Mouse (Mus musculus) brain, embryonic 14.5 days (tissue): ENCODE data around the gene Ror2. TPM values are rescaled to one million over a fixed set of nuclear protein-coding genes. Genes with fewer than 3 reads are reported as not detected.
"Not testable (repeated sequence)": the region's sequence is repeated elsewhere in the genome, so short reads cannot be mapped to it uniquely, and the experiment has no call there.

Experiments
- DNase-seq: peaks from one replicate; pipeline ENCODE4 v3.0.0-alpha.2; 2011; ENCODE audit warnings: low read depth
- CTCF ChIP-seq: fragments of 200-500 bp; IDR thresholded peaks from 2 replicates; pipeline ENCODE4 v1.5.1; 2012; ENCODE audit warnings: inconsistent platforms, mild to moderate bottlenecking, moderate library complexity, borderline replicate concordance; ENCODE audit not compliant: insufficient read depth, insufficient read length; ENCODE audit errors: extremely low read depth
- POLR2A ChIP-seq: fragments of 200-500 bp; IDR thresholded peaks from 2 replicates; pipeline ENCODE4 v1.6.1; 2012; ENCODE audit warnings: mild to moderate bottlenecking, inconsistent platforms, borderline replicate concordance; ENCODE audit not compliant: poor library complexity, insufficient read depth, insufficient read length, severe bottlenecking; ENCODE audit errors: extremely low read depth
- polyA plus RNA-seq: library from polyadenylated mRNA; depleted of rRNA; stranded (reverse); fragments of >200 nt; gene quantifications from 2 replicates; pipeline ENCODE4 v1.2.3, GENCODE M21; 2012; rRNA removed

Ror2 gene
- polyA plus RNA-seq = 6.4 and 7.4 TPM in 2 replicates

GRCm38 (mm10) chr13:53285756-53286361 is at the start of gene Ror2:
Gene Ror2 (minus strand): TSS chr13:53286124.
- TF ChIP-seq POLR2A = no peak
- peak; percentile 42; the same call in 1 of the 2 replicates for TF ChIP-seq CTCF
- peak; percentile 78 for DNase-seq

- TF ChIP-seq CTCF = no peak
- TF ChIP-seq POLR2A = no peak
These were observed 47.8 kb upstream of the Ror2 start for GRCm38 (mm10) chr13:53333769-53334168.

GRCm38 (mm10) chr13:53330246-53330645 is 44.3 kb upstream of the Ror2 start:
- no peak for TF ChIP-seq CTCF
- no peak for TF ChIP-seq POLR2A
- DNase-seq = no peak

More at GRCm38 (mm10) chr13:53333769-53334168, 47.8 kb upstream of the Ror2 start:
- DNase-seq = no peak

- no peak for TF ChIP-seq POLR2A
- TF ChIP-seq CTCF = no peak
- DNase-seq = peak; percentile 49
These were observed 39.6 kb upstream of the Ror2 start for GRCm38 (mm10) chr13:53325531-53325930.

GRCm38 (mm10) chr13:53323661-53324060 is 37.7 kb upstream of the Ror2 start:
- no peak for TF ChIP-seq POLR2A
- DNase-seq = no peak

GRCm38 (mm10) chr13:53320899-53321298 is 35.0 kb upstream of the Ror2 start:
- no peak for TF ChIP-seq CTCF
- no peak for TF ChIP-seq POLR2A
- no peak for DNase-seq

GRCm38 (mm10) chr13:53316515-53317295 is 30.8 kb upstream of the Ror2 start:
- no peak for TF ChIP-seq CTCF
- no peak for TF ChIP-seq POLR2A
- DNase-seq = no peak

- not testable (repeated sequence) for DNase-seq
These were observed 29.8 kb upstream of the Ror2 start for GRCm38 (mm10) chr13:53315757-53316156.

- DNase-seq = no peak
- TF ChIP-seq CTCF (no peak), POLR2A (no peak)
These were observed 24.5 kb upstream of the Ror2 start for GRCm38 (mm10) chr13:53310442-53310841.

- DNase-seq = peak; percentile 87
- peak; percentile 25; the same call in 1 of the 2 replicates for TF ChIP-seq CTCF
- no peak for TF ChIP-seq POLR2A
These were observed 23.8 kb upstream of the Ror2 start for GRCm38 (mm10) chr13:53309661-53310160.

- no peak for TF ChIP-seq CTCF
- TF ChIP-seq POLR2A = no peak
- peak; percentile 43 for DNase-seq
These were observed 23.2 kb upstream of the Ror2 start for GRCm38 (mm10) chr13:53309148-53309547.

- DNase-seq = no peak
- TF ChIP-seq CTCF = no peak
- no peak for TF ChIP-seq POLR2A
These were observed 20.9 kb upstream of the Ror2 start for GRCm38 (mm10) chr13:53306836-53307235.

- no peak for DNase-seq
- TF ChIP-seq POLR2A (no peak), CTCF (no peak)
These were observed 19.3 kb upstream of the Ror2 start for GRCm38 (mm10) chr13:53305256-53305655.

GRCm38 (mm10) chr13:53302688-53303087 is 16.8 kb upstream of the Ror2 start:
- no peak for DNase-seq
- TF ChIP-seq POLR2A = no peak
- TF ChIP-seq CTCF = no peak
